Mouse (Mus musculus): ENCODE results near the gene D630045J12Rik.
A peak's percentile ranks its signal among the peaks of the same experiment; 100 is the strongest.

D630045J12Rik gene

DNA sequence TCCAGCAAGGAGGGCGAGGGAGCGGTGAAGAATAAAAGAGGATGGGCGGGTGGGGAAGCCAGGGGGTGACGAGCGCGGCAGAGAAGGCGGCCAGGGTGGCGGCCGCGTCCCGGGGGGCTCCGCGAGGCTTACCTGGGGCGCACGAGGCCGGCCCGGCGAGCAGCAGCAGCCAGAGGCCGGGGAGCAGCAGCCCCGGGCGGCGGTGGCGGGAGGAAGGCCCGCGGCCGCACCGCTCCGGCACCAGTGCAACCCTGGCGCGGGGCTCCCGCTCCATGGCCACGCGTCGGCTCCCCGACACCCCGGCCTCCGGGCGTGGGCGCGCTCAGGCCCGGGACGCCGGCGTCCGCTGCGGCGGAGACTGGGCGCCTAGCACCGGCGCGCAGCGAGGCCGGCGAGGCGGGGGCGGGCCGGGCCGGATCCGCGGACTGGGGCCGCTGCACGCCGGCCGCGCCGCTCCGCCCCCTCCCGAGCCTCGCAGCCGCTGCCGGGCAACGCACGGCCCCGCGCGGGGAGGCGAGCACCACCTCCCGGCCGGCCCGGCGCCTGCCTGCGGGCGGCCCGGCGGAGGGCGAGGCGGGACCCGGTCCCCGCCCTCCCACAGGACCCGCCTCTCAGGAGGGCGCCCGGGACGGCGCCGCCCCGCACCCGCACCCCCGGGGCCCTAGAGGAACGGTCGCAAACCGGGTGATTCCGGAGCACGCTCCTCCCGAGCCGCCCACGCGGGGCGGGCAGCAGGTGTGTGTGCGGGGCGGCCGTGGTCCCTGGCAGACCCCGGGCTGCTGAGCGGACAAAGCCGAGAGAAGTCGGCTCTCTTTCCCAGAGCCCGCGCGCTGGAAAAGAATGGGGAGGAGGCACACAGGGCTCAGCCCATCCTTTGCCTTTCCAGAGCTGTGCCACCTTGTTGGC, at the start of gene D630045J12Rik:
Gene D630045J12Rik (minus strand): TSS at position 274 of the 906 bp plus-strand sequence.
- peak; percentile 39 for DNase-seq (ENCODE audit: low read depth, low spot score)

DNA sequence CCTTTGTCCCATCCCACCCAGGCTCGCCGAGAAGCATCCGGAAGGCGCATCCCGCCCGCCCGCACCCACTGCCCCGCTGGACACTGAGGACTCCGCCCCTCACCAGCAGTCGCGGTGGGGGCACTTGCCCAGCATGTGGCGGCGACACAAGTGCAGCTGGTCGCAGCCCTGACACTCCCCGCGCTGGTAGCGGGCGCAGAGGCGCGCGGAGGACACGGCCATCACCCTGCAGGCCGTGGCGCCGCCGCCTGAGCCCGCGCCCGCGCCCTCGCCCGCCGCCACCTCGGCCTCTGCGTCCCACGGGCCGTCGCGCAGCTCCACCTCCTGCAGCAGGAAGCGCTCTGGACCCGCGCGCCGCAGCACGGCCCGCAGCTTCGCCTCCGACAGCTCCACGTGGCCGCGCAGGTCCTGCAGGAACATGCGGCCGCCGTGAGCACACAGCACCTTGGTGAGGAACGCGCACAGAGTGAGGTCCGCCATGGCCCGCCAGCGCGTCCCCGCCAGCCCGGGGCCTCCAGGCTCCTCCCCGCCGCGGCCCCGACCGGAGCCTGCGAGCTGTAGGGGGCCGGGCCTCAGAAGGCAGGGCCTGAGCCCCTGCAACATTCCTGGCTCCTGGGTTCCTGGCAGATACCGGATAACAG, 45.1 kb upstream of the D630045J12Rik start, which contains the start of gene Zc3hav1l:
Gene Zc3hav1l (minus strand): TSS at position 499 of the 641 bp plus-strand sequence.
- peak; percentile 7 for DNase-seq (ENCODE audit: low read depth, low spot score)

GRCm38 (mm10) chr6:38298246-38298635, 44.4 kb upstream of the D630045J12Rik start:
- no peak for DNase-seq (ENCODE audit: low read depth, low spot score)

- DNase-seq (ENCODE audit: low read depth, low spot score), result no peak
Measured at GRCm38 (mm10) chr6:38297580-38298245, 43.9 kb upstream of the D630045J12Rik start.

GRCm38 (mm10) chr6:38293708-38294107, 39.9 kb upstream of the D630045J12Rik start:
- DNase-seq (ENCODE audit: low read depth, low spot score), result no peak

DNA sequence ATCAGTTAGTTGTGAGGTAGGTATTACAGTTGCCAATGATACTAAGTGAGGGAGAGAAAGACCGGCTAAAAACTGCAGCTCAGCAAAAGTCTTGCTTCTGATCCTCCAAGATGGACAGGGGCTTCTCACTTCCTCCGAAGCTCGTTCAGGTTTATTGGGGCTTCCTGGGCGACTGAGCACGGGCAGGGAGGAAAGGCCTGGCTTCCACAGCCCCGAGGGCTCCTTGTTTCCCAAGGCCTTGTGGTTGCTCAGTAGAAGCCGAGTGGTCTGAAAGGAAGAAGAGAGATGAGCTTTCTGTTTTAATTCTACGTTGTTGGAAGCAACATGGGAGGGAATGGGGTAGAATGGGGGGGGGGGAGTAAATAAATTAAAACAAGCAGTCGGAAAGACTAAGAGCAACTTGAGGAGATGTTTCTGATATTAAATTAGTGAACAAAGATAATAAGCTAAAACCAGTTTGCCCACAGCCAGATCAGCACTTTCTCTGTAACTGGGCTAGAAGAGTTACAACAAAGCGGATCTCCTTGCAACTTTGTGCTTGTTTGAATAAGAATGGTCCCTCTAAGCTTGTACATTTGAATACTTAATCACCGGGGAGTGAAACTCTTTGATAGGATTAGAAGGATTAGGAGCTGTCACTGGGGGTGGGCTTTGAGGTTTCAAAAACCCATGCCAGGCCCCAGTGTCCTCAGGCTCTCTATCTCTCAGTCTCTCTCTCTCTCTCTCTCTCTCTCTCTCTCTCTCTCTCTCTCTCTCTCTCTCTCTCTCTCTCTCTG, 39.2 kb upstream of the D630045J12Rik start:
- DNase-seq (ENCODE audit: low read depth, low spot score), result no peak

- no peak for DNase-seq (ENCODE audit: low read depth, low spot score)
Measured at GRCm38 (mm10) chr6:38284422-38284821, 30.6 kb upstream of the D630045J12Rik start.

- peak; percentile 10 for DNase-seq (ENCODE audit: low read depth, low spot score)
Measured at GRCm38 (mm10) chr6:38264466-38264865, 10.7 kb upstream of the D630045J12Rik start.

- no peak for DNase-seq (ENCODE audit: low read depth, low spot score)
Measured at GRCm38 (mm10) chr6:38263393-38264159, 9.8 kb upstream of the D630045J12Rik start.

DNA sequence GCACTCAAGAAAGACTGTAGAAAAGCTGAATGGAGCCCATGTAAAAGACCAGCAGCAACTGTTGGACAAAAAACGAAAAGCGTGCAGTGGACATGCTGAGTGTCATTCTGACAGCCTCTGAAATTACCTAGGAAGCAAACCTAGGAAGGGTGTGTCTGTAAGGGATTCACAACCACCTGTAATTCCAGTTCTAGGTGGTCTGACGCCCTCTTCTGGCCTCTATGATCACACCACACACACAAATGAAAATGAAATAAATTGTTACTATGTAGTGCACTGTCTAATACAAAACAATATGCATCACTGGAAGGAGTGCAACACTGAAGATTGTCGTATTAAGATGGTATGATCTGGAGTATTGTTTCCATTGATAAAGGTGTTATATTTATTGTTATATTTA, 8.1 kb upstream of the D630045J12Rik start:
- no peak for DNase-seq (ENCODE audit: low read depth, low spot score)

DNA sequence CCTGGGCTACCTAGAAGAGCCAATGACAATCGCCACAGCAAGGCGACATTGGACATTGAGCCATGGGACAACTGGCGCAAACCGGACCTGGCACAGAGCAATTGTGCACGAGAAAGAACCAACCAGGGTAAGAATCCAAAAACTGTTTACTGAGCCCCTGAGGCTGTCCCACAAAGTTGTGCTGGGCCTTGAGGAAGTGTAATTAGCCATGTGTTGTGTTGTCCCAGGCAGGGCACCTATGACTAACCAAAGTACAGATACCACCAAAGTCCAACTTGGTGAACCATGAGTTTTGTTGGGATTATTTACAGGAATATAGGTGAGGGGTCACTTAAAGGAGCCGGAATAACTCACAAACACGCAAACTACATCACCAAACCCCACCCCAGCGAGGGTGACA, 3.7 kb upstream of the D630045J12Rik start:
- no peak for DNase-seq (ENCODE audit: low read depth, low spot score)

GRCm38 (mm10) chr6:38256793-38257192, 3.0 kb upstream of the D630045J12Rik start:
- no peak for DNase-seq (ENCODE audit: low read depth, low spot score)

GRCm38 (mm10) chr6:38255794-38256193, 2.0 kb upstream of the D630045J12Rik start:
- DNase-seq (ENCODE audit: low read depth, low spot score), result no peak

GRCm38 (mm10) chr6:38252766-38253735, 758 bp downstream of the D630045J12Rik start:
- no peak for DNase-seq (ENCODE audit: low read depth, low spot score)

DNA sequence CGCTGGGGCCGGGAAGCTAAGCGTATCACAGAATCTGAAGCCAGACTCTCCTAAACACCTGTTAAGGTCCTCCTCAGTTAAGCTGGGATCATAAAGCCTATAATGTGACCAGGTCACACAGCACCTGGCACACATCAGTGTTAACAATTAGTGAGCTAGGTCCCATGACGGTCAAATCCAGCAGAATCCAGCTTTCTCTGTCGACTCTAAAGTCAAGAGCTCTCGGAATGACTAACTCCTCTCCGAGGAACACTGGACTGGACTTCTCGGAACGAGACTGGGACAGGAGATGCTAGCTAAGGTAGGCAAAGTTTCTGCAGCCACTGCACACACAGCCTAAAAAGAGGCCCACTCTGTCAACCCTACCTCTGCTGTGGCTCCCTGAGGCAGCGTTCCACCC, 1.7 kb downstream of the D630045J12Rik start:
- no peak for DNase-seq (ENCODE audit: low read depth, low spot score)

DNA sequence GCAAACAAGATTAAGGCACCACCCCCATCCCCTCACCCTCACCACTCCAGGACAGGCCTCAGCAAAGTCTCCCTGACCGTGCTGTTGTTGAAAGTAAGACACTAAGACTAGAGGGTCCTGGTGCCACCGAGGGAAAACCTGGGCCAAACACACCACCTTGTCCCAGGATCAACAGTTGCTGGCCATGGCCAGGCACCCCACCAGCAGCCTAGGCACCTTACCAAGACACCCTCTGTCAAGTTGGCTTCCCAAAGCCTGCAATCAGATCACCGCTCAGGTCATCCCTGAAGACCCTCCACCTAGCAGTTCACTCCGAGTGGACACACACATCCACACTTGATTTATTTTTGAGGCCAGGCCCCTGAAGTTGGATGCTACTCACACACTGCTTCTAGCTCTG, 2.3 kb downstream of the D630045J12Rik start:
- DNase-seq (ENCODE audit: low read depth, low spot score), result no peak

DNA sequence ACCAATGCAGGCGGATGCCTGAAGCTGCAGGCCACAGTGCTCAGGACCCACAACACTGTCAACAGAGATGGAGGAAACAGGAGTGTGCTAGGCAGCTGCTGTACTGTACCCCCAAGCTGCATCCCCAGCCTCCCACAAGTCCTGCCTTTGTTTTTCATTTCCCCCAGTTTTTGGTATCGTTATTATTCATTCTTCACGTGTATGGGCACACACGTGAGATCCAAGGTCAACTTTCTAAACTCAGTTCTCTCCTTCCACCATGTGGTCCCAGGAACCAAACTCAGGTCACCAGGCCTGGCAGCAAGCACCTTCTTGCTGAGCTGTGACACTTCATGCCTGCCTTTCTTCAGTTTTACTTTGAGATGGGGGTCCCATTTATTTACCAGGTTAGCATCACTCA, 6.4 kb downstream of the D630045J12Rik start:
- no peak for DNase-seq (ENCODE audit: low read depth, low spot score)

GRCm38 (mm10) chr6:38244806-38245205, 9.0 kb downstream of the D630045J12Rik start:
- no peak for DNase-seq (ENCODE audit: low read depth, low spot score)

GRCm38 (mm10) chr6:38244167-38244566, 9.6 kb downstream of the D630045J12Rik start:
- no peak for DNase-seq (ENCODE audit: low read depth, low spot score)
